In genomic region chr3:102803937-102804336, GRCm38 (mm10) we compare ENCODE assay signal across 8 mouse cellular contexts. TPM values are rescaled to one million over a fixed set of nuclear protein-coding genes. Genes with fewer than 3 reads are reported as not detected.
A peak's percentile ranks its signal among the peaks of the same experiment; 100 is the strongest.
DNase-seq lines count a peak whose midpoint lies in the region; ATAC-seq and TF ChIP-seq lines count a peak whose summit lies in the region.

No protein-coding gene starts in this region.

- no peak for TF ChIP-seq CTCF in thymus, adult 2 months (IDR thresholded peaks at IDR 0.05; ENCODE audit: borderline replicate concordance, control insufficient read depth, extremely low read depth, insufficient read depth, low read length, poor library complexity)

- H3K4me1 ChIP-seq in kidney, embryonic 16.5 days (ENCODE audit: insufficient read depth, low read length) = no peaks in the 10 kb centered on the region
- H3K4me1 ChIP-seq in thymus, adult 2 months (replicated peaks; ENCODE audit: control insufficient read depth, insufficient read depth, low read length) = no peaks in the 10 kb centered on the region

- H3K27me3 ChIP-seq in kidney, embryonic 16.5 days (ENCODE audit: insufficient read depth, low read length) = no peaks in the 10 kb centered on the region
- H3K27me3 ChIP-seq in thymus, adult 2 months (ENCODE audit: control insufficient read depth, insufficient read depth, low read length) = no peaks in the 10 kb centered on the region

- no peak overlapping the region for H3K9ac ChIP-seq in kidney, embryonic 16.5 days (replicated peaks; ENCODE audit: low read length)

- no peak for ATAC-seq in kidney, embryonic 16.5 days (ENCODE audit: low FRiP score, low TSS enrichment)

- no peak overlapping the region for H3K27ac ChIP-seq in kidney, embryonic 16.5 days (ENCODE audit: low read length)
- H3K27ac ChIP-seq in thymus, adult 2 months (ENCODE audit: control insufficient read depth, insufficient read depth, low read length) = no peak overlapping the region

- TF ChIP-seq POLR2A in thymus, adult 2 months (IDR thresholded peaks at IDR 0.05; ENCODE audit: control insufficient read depth, extremely low read depth, insufficient read depth, low read length, poor library complexity) = no peak

- DNase-seq in kidney, adult 11 months = peak; percentile 11
- DNase-seq in adrenal gland, adult 18-20 months (ENCODE audit: low spot score in 2 of 2) = peak; percentile 75
- DNase-seq in embryo, embryonic 10.5 days (ENCODE audit: low spot score) = peak; percentile 86
- DNase-seq in heart, postnatal 36 days = peak; percentile 81 to 86
- DNase-seq in left cerebral cortex, adult 9 months (ENCODE audit: low spot score in 2 of 2) = peak; percentile 3 to 81
- DNase-seq in neural tube, embryonic 10.5 days (ENCODE audit: extremely low spot score, low spot score) = peak; percentile 62
- peak; percentile 84 for DNase-seq in thymus, adult 2 months

- H3K4me2 ChIP-seq in kidney, embryonic 16.5 days (replicated peaks; ENCODE audit: low read depth, low read length) = no peak overlapping the region

- H3K36me3 ChIP-seq in kidney, embryonic 16.5 days (ENCODE audit: insufficient read depth, low read length) = no peaks in the 10 kb centered on the region
- no peaks in the 10 kb centered on the region for H3K36me3 ChIP-seq in thymus, adult 2 months (ENCODE audit: control insufficient read depth, insufficient read depth, low read length)

- no peaks in the 10 kb centered on the region for H3K9me3 ChIP-seq in kidney, embryonic 16.5 days (ENCODE audit: low read length)

- intact Hi-C loops in heart, postnatal 36 days (cut with DNase I) = loop anchor here (1.0 to 10.0 kb wide), 4 partner anchors 47 to 555 kb away; no protein-coding TSS in a partner anchor

- WGBS in kidney, embryonic 16.5 days = 0% methylated on average over 3 of the region's 3 CpGs
- WGBS in thymus, adult 2 months = 2% methylated on average over 3 of the region's 3 CpGs

- H3K4me3 ChIP-seq in kidney, embryonic 16.5 days (ENCODE audit: low read length) = no peak overlapping the region
- no peak overlapping the region for H3K4me3 ChIP-seq in thymus, adult 2 months (ENCODE audit: control insufficient read depth, insufficient read depth, low read length)

RNA-seq across cellular contexts. Expression of gene Tshb, which starts 21.4 kb away (rescaled TPM):
- 0.06 TPM in 1 of 2 replicates, not detected in the other for polyA plus RNA-seq in kidney, embryonic 16.5 days (2015; fragmentation: Nextera tagmentation; extraction: Ambion mirVana)
- total RNA-seq in adrenal gland, adult 18-20 months (2021) = not detected
- total RNA-seq in heart, postnatal 36 days (2021) = not detected
- polyA plus RNA-seq in thymus, adult 2 months (2012; rRNA removed) = not detected in 2 replicates

Comparison
In these comparisons a context has a peak if more than half of its experiments do, and no peak if none do; other contexts are left out.
1. DNase-seq: peak in every context shown above with its lines; median percentile 86 in embryo, embryonic 10.5 days; 84 in thymus, adult 2 months; 84 in heart, postnatal 36 days; 75 in adrenal gland, adult 18-20 months; 62 in neural tube, embryonic 10.5 days; 42 in left cerebral cortex, adult 9 months; 11 in kidney, adult 11 months.